Mouse (Mus musculus) brain, adult 2 months (tissue): ENCODE results near the gene Gpr68.

Experiments used
- DNase-seq: peaks from one replicate; pipeline ENCODE4 v3.0.0; 2011; ENCODE audit warnings: low read depth, low spot score

Gpr68 gene

GRCm38 (mm10) chr12:100831629-100832325, 76.2 kb downstream of the Gpr68 start:
- no peak for DNase-seq

DNA sequence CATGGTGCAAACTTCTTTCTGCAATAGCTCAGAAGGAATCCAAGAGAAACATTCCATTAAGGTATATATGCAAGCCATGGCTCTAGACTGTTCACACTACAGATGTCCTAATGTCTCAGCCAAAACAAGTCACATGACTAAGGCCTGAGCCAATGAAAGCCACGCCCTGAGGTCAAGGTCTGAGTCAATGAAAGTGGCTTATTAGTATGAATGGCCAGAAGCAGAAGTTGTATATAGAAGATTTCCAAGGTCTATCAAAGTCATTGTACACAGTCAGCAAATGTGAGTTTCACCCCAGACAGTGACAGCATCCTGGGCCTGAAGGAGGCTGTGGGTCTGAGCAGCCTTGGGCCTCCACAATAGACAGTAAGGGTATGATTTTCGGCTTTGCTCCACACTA, 77.0 kb downstream of the Gpr68 start:
- no peak for DNase-seq
